Mouse (Mus musculus) heart, postnatal 0 days (tissue): ENCODE results near the gene Hpn. TPM values are rescaled to one million over a fixed set of nuclear protein-coding genes. Genes with fewer than 3 reads are reported as not detected.

ENCODE experiments used
- ATAC-seq: fragments of 200-750 bp; cut with Nextera tagmentation; 2 replicates; pipeline ENCODE4 v1.8.0; 2017; ENCODE audit warnings: low read depth, moderate number of reproducible peaks, moderate library complexity; ENCODE audit not compliant: insufficient read depth
- DNase-seq: peaks from one replicate; pipeline ENCODE4 v3.0.0-alpha.2; 2016; ENCODE audit warnings: low spot score
- H3K27ac ChIP-seq: fragments of 300-500 bp; sonication (generic); 2 replicates; pipeline ENCODE4 v1.5.1; 2014; ENCODE audit warnings: low read depth, mild to moderate bottlenecking
- H3K27me3 ChIP-seq: fragments of 300-500 bp; sonication (generic); 2 replicates; pipeline ENCODE4 v1.6.1; 2014; ENCODE audit warnings: low read length, mixed read lengths; ENCODE audit not compliant: control insufficient read depth, insufficient read depth
- H3K36me3 ChIP-seq: fragments of 300-500 bp; sonication (generic); replicated peaks from 2 replicates; pipeline ENCODE4 v1.6.1; 2014; ENCODE audit warnings: low read length, mixed read lengths; ENCODE audit not compliant: control insufficient read depth, insufficient read depth
- H3K4me1 ChIP-seq: fragments of 300-500 bp; sonication (generic); 2 replicates; pipeline ENCODE4 v1.6.1; 2014; ENCODE audit warnings: antibody characterized with exemption; ENCODE audit not compliant: control insufficient read depth, insufficient read depth
- H3K4me2 ChIP-seq: fragments of 300-500 bp; sonication (generic); 2 replicates; pipeline ENCODE4 v1.6.1; 2014; ENCODE audit warnings: low read depth, mild to moderate bottlenecking, low read length, moderate library complexity
- H3K4me3 ChIP-seq: fragments of 300-500 bp; sonication (generic); 2 replicates; pipeline ENCODE4 v1.5.1; 2014; ENCODE audit warnings: low read depth, low read length
- H3K9ac ChIP-seq: fragments of 300-500 bp; sonication (generic); replicated peaks from 2 replicates; pipeline ENCODE4 v1.6.1; 2014; ENCODE audit warnings: low read depth, low read length, mixed read lengths
- H3K9me3 ChIP-seq: fragments of 300-500 bp; sonication (generic); replicated peaks from 2 replicates; pipeline ENCODE4 v1.6.1; 2016; ENCODE audit warnings: low read length; ENCODE audit not compliant: control insufficient read depth
- CTCF ChIP-seq: IDR thresholded peaks from 2 replicates; pipeline ENCODE4 v1.5.1; 2016; ENCODE audit warnings: antibody characterized with exemption, control low read depth, low read depth
- EP300 ChIP-seq: IDR thresholded peaks from 2 replicates; pipeline ENCODE4 v1.6.1; 2016; ENCODE audit warnings: antibody characterized with exemption, low read depth
- WGBS: fragments of 180-500 bp; shearing (Covaris S2); extraction: QIAGEN DNeasy Blood & Tissue Kit; methylation state at CpG from one replicate; pipeline ENCODE4 v1.1.7; 2014; 5-methylcytosine and 5-hydroxymethylcytosine counted together
- polyA plus RNA-seq: library from polyadenylated mRNA; unstranded; fragments of >200 nt; fragmentation: Nextera tagmentation; extraction: Ambion mirVana; gene quantifications from 2 replicates; pipeline ENCODE4 v1.2.1, GENCODE M21; 2015
- total RNA-seq: library from RNA; depleted of rRNA; stranded (reverse); fragments of >200 nt; gene quantifications from 2 replicates; pipeline ENCODE4 v1.2.3, GENCODE M21; 2014; ENCODE audit warnings: low replicate concordance

Hpn gene
- total and polyA plus RNA-seq, 2 experiments from 2014 or later, result 1.7 to 10.5 TPM

GRCm38 (mm10) chr7:31052251-31052635, 62.8 kb downstream of the Hpn start:
- WGBS, result 22% methylated on average over 22 of the region's 22 CpGs
- H3K27ac ChIP-seq, result no peak overlapping the region

GRCm38 (mm10) chr7:31051321-31052021, 63.6 kb downstream of the Hpn start, which contains the start of gene Fxyd7:
Fxyd7 (minus strand) TSS chr7:31051467.
- WGBS, result 18% methylated on average over 24 of the region's 28 CpGs
- no peak within 1 kb of the TSS for H3K27ac ChIP-seq

More at GRCm38 (mm10) chr7:31052251-31052635, 62.8 kb downstream of the Hpn start:
- H3K27me3 ChIP-seq, result peaks cover 30% of the 10 kb centered on the region
- peaks cover 25% of the 10 kb centered on the region for H3K4me1 ChIP-seq
- no peak for DNase-seq
- no peak for TF ChIP-seq EP300
- TF ChIP-seq CTCF, result no peak
- no peaks in the 10 kb centered on the region for H3K9me3 ChIP-seq
- peak overlapping the region; percentile 50 for H3K4me3 ChIP-seq
- H3K9ac ChIP-seq, result no peak overlapping the region
- H3K4me2 ChIP-seq, result peak overlapping the region; percentile 70
- H3K36me3 ChIP-seq, result no peaks in the 10 kb centered on the region
- no peak for ATAC-seq

GRCm38 (mm10) chr7:31050921-31051320, 64.2 kb downstream of the Hpn start:
- Histone ChIP-seq H3K27ac (no peak overlapping the region), H3K4me2 (no peak overlapping the region), H3K9ac (no peak overlapping the region), H3K4me1 (peaks cover 25% of the 10 kb centered on the region), H3K27me3 (peaks cover 30% of the 10 kb centered on the region), H3K36me3 (no peaks in the 10 kb centered on the region), H3K4me3 (no peak overlapping the region), H3K9me3 (no peaks in the 10 kb centered on the region)
- no peak for TF ChIP-seq EP300
- TF ChIP-seq CTCF, result no peak
- DNase-seq (no peak), ATAC-seq (no peak)
- 23% methylated on average over 9 of the region's 9 CpGs for WGBS

More at GRCm38 (mm10) chr7:31051321-31052021, 63.6 kb downstream of the Hpn start, which contains the start of gene Fxyd7:
- DNase-seq, result no peak
- Histone ChIP-seq H3K27me3 (peaks cover 30% of the 10 kb centered on the region), H3K4me1 (peaks cover 25% of the 10 kb centered on the region), H3K9me3 (no peaks in the 10 kb centered on the region), H3K4me3 (peak within 1 kb of the TSS; percentile 50), H3K9ac (no peak within 1 kb of the TSS), H3K4me2 (peak within 1 kb of the TSS; percentile 70), H3K36me3 (no peaks in the 10 kb centered on the region)
- TF ChIP-seq CTCF (no peak), EP300 (no peak)
- ATAC-seq, result no peak

GRCm38 (mm10) chr7:31050487-31050886, 64.6 kb downstream of the Hpn start:
- no peak overlapping the region for H3K4me2 ChIP-seq
- no peak overlapping the region for H3K9ac ChIP-seq
- no peak for TF ChIP-seq EP300
- no peak for TF ChIP-seq CTCF
- no peak overlapping the region for H3K27ac ChIP-seq
- no peaks in the 10 kb centered on the region for H3K9me3 ChIP-seq
- peaks cover 25% of the 10 kb centered on the region for H3K4me1 ChIP-seq
- no peaks in the 10 kb centered on the region for H3K36me3 ChIP-seq
- ATAC-seq, result no peak
- peaks cover 30% of the 10 kb centered on the region for H3K27me3 ChIP-seq
- WGBS, result 27% methylated on average over 6 of the region's 6 CpGs
- DNase-seq, result no peak
- H3K4me3 ChIP-seq, result no peak overlapping the region

GRCm38 (mm10) chr7:31049846-31050281, 65.2 kb downstream of the Hpn start:
- Histone ChIP-seq H3K27ac (no peak overlapping the region), H3K36me3 (no peaks in the 10 kb centered on the region), H3K9ac (no peak overlapping the region), H3K4me2 (no peak overlapping the region), H3K9me3 (no peaks in the 10 kb centered on the region), H3K4me3 (no peak overlapping the region), H3K4me1 (peaks cover 25% of the 10 kb centered on the region), H3K27me3 (peaks cover 30% of the 10 kb centered on the region)
- ATAC-seq (no peak), DNase-seq (no peak)
- WGBS, result 11% methylated on average over 11 of the region's 15 CpGs
- TF ChIP-seq CTCF, result no peak
- TF ChIP-seq EP300, result no peak
